Comparison of ENCODE assay signal across 8 mouse cellular contexts in the genomic region with DNA sequence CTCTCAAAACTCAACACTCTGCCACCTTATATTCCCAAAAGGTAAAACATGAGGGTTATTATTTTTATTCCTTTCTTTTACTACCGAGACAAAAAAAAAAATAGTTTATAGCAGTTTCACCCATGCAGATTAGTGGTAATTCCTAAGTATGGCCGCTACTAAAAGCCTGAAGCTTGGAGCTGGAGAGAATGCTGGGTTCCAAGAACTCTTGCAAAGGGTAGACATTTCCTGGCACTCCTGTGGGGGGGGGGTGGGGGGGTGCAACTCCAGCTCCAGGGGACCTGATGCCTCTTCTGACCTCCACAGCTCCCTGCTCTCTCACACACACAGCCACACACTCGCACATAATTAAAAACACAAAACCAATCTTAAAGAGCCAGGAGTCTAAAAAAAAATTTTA. TPM values are rescaled to one million over a fixed set of nuclear protein-coding genes. Genes with fewer than 3 reads are reported as not detected.
DNase-seq lines count a peak whose midpoint lies in the region; ATAC-seq and TF ChIP-seq lines count a peak whose summit lies in the region.

No protein-coding gene starts in this region.

- no peak; the same call in 1 of the 2 replicates for TF ChIP-seq CTCF in layer of hippocampus, adult 2 months (conservative IDR thresholded peaks at IDR 0.05)
- TF ChIP-seq CTCF in intestine, postnatal 0 days (IDR thresholded peaks at IDR 0.05; ENCODE audit: low read depth) = no peak

- DNase-seq in layer of hippocampus, adult 2 months (ENCODE audit: low spot score in 2 of 2) = no peak
- DNase-seq in layer of hippocampus, postnatal 36 days = no peak
- no peak for DNase-seq in gastrocnemius, postnatal 4 days (ENCODE audit: low spot score in 2 of 2)
- no peak for DNase-seq in spleen, postnatal 36 days (ENCODE audit: low spot score in 2 of 2)
- no peak for DNase-seq in spleen, adult 18-20 months

- H3K4me2 ChIP-seq in embryonic facial prominence, embryonic 13.5 days = peak overlapping the region; percentile 73
- H3K4me2 ChIP-seq in intestine, postnatal 0 days (replicated peaks; ENCODE audit: low read depth) = peak overlapping the region; percentile 86
- peak overlapping the region; percentile 82 for H3K4me2 ChIP-seq in neural tube, embryonic 13.5 days

- H3K4me1 ChIP-seq in embryonic facial prominence, embryonic 13.5 days = peaks cover 32% of the 10 kb centered on the region
- 0 out of 2 replicates have a peak, but pooled peaks cover 4% of the 10 kb centered on the region for H3K4me1 ChIP-seq in intestine, postnatal 0 days (replicated peaks; ENCODE audit: control insufficient read depth, insufficient read depth, low read length)
- H3K4me1 ChIP-seq in neural tube, embryonic 13.5 days (replicated peaks) = peaks cover 42% of the 10 kb centered on the region

- 36% methylated on average over 3 of the region's 3 CpGs for WGBS in embryonic facial prominence, embryonic 13.5 days
- 39% methylated on average over 3 of the region's 3 CpGs for WGBS in intestine, postnatal 0 days
- 49% methylated on average over 3 of the region's 3 CpGs for WGBS in neural tube, embryonic 13.5 days

- no peaks in the 10 kb centered on the region; the same call in 1 of the 2 replicates for H3K9me3 ChIP-seq in embryonic facial prominence, embryonic 13.5 days
- no peaks in the 10 kb centered on the region for H3K9me3 ChIP-seq in intestine, postnatal 0 days (ENCODE audit: control insufficient read depth)
- H3K9me3 ChIP-seq in neural tube, embryonic 13.5 days = no peaks in the 10 kb centered on the region

- peaks cover 41% of the 10 kb centered on the region for H3K36me3 ChIP-seq in embryonic facial prominence, embryonic 13.5 days
- peaks cover 18% of the 10 kb centered on the region; the same call in 1 of the 2 replicates for H3K36me3 ChIP-seq in intestine, postnatal 0 days (ENCODE audit: control insufficient read depth, insufficient read depth)
- peaks cover 40% of the 10 kb centered on the region for H3K36me3 ChIP-seq in neural tube, embryonic 13.5 days

- peak overlapping the region; percentile 86 for H3K9ac ChIP-seq in embryonic facial prominence, embryonic 13.5 days
- peak overlapping the region; percentile 62; the same call in 1 of the 2 replicates for H3K9ac ChIP-seq in intestine, postnatal 0 days (ENCODE audit: low read depth, low read length)
- peak overlapping the region; percentile 88 for H3K9ac ChIP-seq in neural tube, embryonic 13.5 days

- H3K27ac ChIP-seq in layer of hippocampus, adult 2 months = peak overlapping the region; percentile 86; the same call in 1 of the 2 replicates
- H3K27ac ChIP-seq in embryonic facial prominence, embryonic 13.5 days = 0 out of 2 replicates have a peak overlapping the region, but pooled peaks have one; percentile 84
- H3K27ac ChIP-seq in intestine, postnatal 0 days (ENCODE audit: low read depth, low read length) = no peak overlapping the region
- H3K27ac ChIP-seq in neural tube, embryonic 13.5 days (replicated peaks) = no peak overlapping the region

- H3K4me3 ChIP-seq in layer of hippocampus, adult 2 months = peak overlapping the region; percentile 83
- H3K4me3 ChIP-seq in embryonic facial prominence, embryonic 13.5 days = peak overlapping the region; percentile 83
- H3K4me3 ChIP-seq in intestine, postnatal 0 days (ENCODE audit: low read depth, low read length) = peak overlapping the region; percentile 72
- H3K4me3 ChIP-seq in neural tube, embryonic 13.5 days = peak overlapping the region; percentile 87

- no peak for ATAC-seq in embryonic facial prominence, embryonic 13.5 days (ENCODE audit: insufficient number of reproducible peaks, insufficient read depth, low FRiP score, low TSS enrichment, low read depth)
- ATAC-seq in intestine, postnatal 0 days = no peak
- ATAC-seq in neural tube, embryonic 13.5 days (ENCODE audit: low read depth) = no peak

- no peaks in the 10 kb centered on the region for H3K27me3 ChIP-seq in embryonic facial prominence, embryonic 13.5 days
- H3K27me3 ChIP-seq in intestine, postnatal 0 days (replicated peaks; ENCODE audit: control insufficient read depth, insufficient read depth, low read length) = no peaks in the 10 kb centered on the region
- H3K27me3 ChIP-seq in neural tube, embryonic 13.5 days = peaks cover 6% of the 10 kb centered on the region; the same call in 1 of the 2 replicates

RNA-seq across cellular contexts. Expression of a gene that starts 1.1 kb away (rescaled TPM):
- 100 to 1,000 TPM; 696 to 743 TPM for total RNA-seq in layer of hippocampus, adult 2 months (2021)
- 100 to 1,000 TPM; 673 to 712 TPM for total RNA-seq in layer of hippocampus, postnatal 36 days (2021)
- polyA plus RNA-seq in embryonic facial prominence, embryonic 13.5 days (2015; fragmentation: Nextera tagmentation; extraction: Ambion mirVana) = 780 and 876 TPM in 2 replicates
- 258 and 267 TPM in 2 replicates for polyA plus RNA-seq in intestine, postnatal 0 days (2015; fragmentation: Nextera tagmentation; extraction: Ambion mirVana)
- 991 and 996 TPM in 2 replicates for polyA plus RNA-seq in neural tube, embryonic 13.5 days (2015; fragmentation: Nextera tagmentation; extraction: Ambion mirVana)
- 100 to 1,000 TPM; 301 to 327 TPM for total RNA-seq in gastrocnemius, postnatal 4 days (2021)

RNA-seq across cellular contexts. Expression of a gene that starts 32.6 kb away (rescaled TPM):
- total RNA-seq in layer of hippocampus, adult 2 months (2021) = 1 to 10 TPM; 1.5 to 2.1 TPM
- total RNA-seq in layer of hippocampus, postnatal 36 days (2021) = 1 to 10 TPM; 1.9 to 2.6 TPM
- polyA plus RNA-seq in embryonic facial prominence, embryonic 13.5 days (2015; fragmentation: Nextera tagmentation; extraction: Ambion mirVana) = 7.1 and 11.3 TPM in 2 replicates
- 13.9 and 14.9 TPM in 2 replicates for polyA plus RNA-seq in intestine, postnatal 0 days (2015; fragmentation: Nextera tagmentation; extraction: Ambion mirVana)
- 2.2 and 2.6 TPM in 2 replicates for polyA plus RNA-seq in neural tube, embryonic 13.5 days (2015; fragmentation: Nextera tagmentation; extraction: Ambion mirVana)
- 10 to 100 TPM in 1 of 2 experiments, 1 to 10 TPM in 1; 9.7 to 11.7 TPM for total RNA-seq in gastrocnemius, postnatal 4 days (2021)

Comparison
In these comparisons a context has a peak if more than half of its experiments do, and no peak if none do; other contexts are left out.
1. H3K27ac ChIP-seq: peak in layer of hippocampus, adult 2 months (single experiment) and embryonic facial prominence, embryonic 13.5 days (single experiment); none in intestine, postnatal 0 days (single experiment) and neural tube, embryonic 13.5 days (single experiment).
2. Peak in every context shown above with its lines, with median percentiles within 50 percentile points of each other: H3K4me3 ChIP-seq, H3K4me2 ChIP-seq and H3K9ac ChIP-seq.